Mouse (Mus musculus) brain, adult 2 months (tissue): Measurements from ENCODE around the gene Dimt1.
"Not testable (repeated sequence)": the region's sequence is repeated elsewhere in the genome, so short reads cannot be mapped to it uniquely, and the experiment has no call there.

ENCODE experiments used
- DNase-seq: peaks from one replicate; pipeline ENCODE4 v3.0.0; 2011; ENCODE audit warnings: low read depth, low spot score

Gene Dimt1

DNA sequence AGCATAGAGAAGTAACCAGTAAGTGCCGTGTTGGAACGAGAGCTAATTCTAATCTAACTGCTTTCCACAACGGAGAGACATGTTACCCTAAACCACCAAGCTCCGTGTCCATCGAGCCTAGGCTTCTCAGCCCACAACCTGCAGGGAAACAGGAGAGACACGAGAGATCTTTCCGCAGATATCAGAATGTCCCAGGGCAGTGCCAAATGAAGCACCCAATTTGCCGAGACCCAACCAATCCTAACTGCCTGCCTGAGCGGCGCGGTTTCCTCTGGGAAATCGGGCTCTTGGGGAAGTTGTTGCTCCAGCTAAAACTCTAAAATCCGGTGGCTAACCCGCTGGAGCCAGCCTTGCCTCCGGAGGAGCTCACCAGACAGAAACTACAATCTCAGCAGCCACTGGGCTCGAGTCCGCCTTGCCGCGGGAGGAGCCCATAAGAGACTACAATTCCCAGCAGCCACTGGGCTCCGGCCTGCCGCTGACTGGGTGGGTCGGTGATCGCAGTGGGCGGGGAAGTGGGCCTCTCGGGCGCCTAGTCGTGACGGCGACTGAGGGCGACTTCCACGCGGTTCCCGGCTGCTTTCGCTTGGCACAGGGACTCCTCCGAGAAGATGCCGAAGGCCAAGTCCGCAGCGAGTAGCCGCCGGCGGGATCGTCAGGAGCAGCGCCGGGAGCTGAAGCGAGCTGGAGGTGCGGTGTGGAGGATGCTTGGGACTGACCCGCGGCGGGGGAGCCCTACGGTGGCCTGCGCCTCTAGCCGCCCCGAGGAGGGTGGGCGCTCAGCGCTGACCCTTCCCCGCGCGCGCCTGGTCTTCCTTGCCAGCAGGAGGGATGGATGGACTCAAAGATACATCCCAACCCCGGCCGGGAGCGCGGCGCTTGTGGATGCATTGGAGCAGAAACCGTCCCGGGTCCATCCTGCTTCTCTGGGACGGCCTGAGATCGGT lies at the start of gene Dimt1:
Dimt1 (plus strand) TSS at position 534 of the 947 bp plus-strand sequence.
- peak; percentile 98 for DNase-seq

GRCm38 (mm10) chr13:106904637-106905036 lies 42.3 kb upstream of the Dimt1 start:
- no peak for DNase-seq

- DNase-seq, result not testable (repeated sequence)
Observed at GRCm38 (mm10) chr13:106905154-106905553, 41.8 kb upstream of the Dimt1 start.

DNA sequence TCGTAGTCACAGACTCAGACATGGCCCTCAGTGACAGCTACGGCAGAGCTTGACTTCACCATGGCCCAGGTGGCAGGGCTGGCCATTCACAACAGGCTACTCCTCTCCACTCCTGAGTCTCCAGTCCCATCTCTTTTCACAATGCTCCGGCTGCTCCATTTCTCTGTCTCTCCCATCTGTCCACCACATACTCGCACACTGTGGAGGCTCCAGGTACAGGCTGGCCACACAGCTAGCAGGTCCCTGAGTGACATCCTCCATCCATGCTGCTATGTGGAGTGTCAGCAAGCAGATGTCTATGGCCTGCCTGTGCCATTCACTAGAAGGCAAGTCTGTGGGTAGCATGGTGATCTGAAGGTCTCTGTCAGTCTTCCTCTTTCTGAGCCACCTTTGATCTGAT lies 39.7 kb upstream of the Dimt1 start:
- peak; percentile 43 for DNase-seq

GRCm38 (mm10) chr13:106910096-106910495 lies 36.8 kb upstream of the Dimt1 start:
- DNase-seq, result no peak

GRCm38 (mm10) chr13:106913125-106913736 lies 33.7 kb upstream of the Dimt1 start:
- DNase-seq, result no peak

DNA sequence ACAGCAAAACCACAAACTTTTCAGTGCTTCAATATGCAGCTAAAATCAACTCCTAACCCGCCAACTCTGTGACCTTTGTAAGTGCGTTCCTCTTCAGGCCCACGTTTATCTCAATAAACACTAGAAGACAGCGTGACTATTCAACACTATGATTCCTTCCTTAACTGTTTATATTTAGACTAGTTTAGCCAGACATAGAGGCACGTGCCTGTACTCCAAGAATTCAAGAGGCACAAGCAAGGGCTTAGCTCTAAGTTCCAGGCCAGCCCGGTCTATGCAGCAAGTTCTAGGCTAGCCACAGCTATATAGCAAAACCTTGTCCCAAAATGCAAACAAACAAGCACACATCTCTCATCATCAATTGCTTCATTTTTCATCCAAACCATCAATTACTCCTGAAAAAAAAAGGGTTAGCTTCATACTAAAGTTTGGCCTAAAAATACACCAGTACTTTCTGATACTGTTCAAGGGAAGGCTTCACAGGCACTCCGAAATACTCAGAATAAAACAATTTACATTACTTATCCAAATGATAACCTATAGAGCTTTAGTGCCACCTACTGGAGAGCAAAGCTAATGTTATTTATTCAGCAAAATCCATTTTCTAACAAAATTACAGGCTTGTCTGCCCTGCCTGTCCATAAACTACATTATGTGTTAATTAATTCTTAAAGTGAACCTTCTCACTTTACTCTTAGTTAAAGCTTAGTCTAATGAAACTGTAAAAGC lies 28.4 kb upstream of the Dimt1 start:
- DNase-seq, result peak; percentile 68

- DNase-seq, result not testable (repeated sequence)
Observed at GRCm38 (mm10) chr13:106925921-106926320, 21.0 kb upstream of the Dimt1 start.

DNA sequence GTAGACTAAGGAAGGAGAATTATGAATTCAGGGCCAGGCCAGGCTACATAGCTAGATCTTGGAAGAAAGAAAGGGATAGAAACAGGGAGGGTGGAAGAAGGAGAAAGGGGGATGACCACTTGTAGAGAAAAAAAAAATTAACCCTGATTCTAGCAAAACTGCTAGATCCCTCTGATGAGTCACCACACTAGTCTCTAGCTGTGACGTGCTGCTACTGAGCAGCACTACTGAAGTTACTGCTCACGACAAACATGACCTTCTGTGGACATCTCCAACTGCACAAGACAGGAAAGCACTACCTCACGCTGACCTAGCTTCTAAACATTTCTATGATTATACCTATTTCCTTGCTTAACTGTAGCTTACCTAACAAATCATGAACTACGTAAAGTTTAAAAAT lies 18.6 kb upstream of the Dimt1 start:
- DNase-seq, result no peak

DNA sequence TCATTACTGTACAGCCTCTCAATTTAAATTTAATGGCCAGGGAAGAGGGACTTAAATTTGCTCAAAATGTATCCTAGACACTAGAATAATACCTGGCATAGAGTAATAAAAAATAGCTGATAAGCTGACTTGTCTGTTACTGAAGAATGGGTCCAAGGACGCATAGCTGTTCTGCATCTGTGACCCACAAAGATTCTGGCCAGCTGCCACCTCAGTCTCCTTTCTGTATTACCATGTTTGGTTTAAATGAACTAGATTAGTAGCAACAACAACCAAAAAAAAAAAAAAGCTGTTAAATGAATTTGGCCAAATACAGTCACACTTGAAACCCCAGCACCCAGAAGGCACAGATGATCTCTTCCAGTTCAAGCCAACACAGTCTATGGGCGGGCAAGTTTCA lies 17.7 kb upstream of the Dimt1 start:
- no peak for DNase-seq

DNA sequence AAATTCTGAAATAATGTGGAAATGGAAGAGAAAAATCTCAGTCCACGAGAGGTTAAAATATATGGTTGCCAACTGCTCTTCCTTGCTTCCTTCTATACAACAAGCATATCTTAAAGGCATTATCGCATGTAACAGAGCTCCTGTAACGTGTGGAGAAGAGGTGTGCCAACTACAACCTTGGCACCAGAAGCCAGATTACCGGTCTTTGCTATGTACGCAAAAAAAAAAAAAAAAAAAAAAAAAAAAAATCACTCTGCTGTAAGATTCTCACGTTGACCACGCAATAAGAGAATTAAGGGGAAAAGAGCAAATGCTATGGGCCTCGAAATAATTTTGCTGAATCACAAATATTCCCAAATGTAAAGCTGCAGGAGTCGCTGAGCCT lies 11.1 kb upstream of the Dimt1 start:
- DNase-seq, result peak; percentile 24

GRCm38 (mm10) chr13:106936256-106937137 lies 10.4 kb upstream of the Dimt1 start, which contains the start of gene Ipo11:
TSS of gene Ipo11 (minus strand) at chr13:106936958.
- DNase-seq, result peak; percentile 99

- no peak for DNase-seq
Observed at GRCm38 (mm10) chr13:106937138-106937472, 9.8 kb upstream of the Dimt1 start.

GRCm38 (mm10) chr13:106941211-106941976 lies 5.5 kb upstream of the Dimt1 start:
- no peak for DNase-seq

- DNase-seq, result no peak
Observed at GRCm38 (mm10) chr13:106942721-106943120, 4.2 kb upstream of the Dimt1 start.

DNA sequence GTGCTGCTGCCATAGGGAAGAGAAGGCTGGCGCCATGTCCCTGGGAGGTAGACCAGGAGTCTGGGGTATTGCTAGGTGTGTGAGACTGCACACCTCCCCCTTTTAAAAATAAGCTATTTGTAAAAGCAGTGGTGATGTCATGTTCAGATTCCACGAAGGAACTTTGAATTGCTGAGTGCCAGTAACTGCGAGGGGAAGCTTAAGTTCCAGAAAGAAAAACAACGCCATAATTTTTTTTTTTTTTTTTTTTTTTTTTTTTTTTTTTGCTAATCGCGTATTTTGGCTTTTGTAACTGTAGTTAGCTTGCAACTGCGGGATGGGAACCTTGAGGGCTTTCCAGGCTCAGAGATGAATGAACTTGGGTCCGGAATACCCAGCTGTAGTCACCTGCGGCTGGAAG lies 1.4 kb upstream of the Dimt1 start:
- no peak for DNase-seq

- no peak for DNase-seq
Observed at GRCm38 (mm10) chr13:106947583-106947982, 656 bp downstream of the Dimt1 start.

DNA sequence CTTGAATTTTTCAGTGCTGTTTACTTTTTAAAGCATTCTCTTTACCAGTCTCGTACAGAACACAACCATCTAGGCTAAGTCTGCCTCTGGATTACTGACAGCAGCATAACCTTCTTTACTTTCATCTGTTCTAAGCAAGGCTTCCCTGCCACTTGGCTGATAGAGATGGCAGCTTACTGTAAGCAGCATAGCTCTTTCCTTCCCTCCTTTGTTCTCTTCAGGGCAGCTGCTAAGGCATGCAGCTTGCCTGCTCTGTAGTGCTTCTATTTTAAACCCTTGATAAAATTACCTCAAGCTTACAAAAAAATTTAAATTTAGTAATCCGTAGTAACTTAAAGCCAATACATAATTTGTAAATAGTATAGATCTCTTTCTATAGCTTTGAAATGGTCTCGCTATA lies 8.0 kb downstream of the Dimt1 start:
- DNase-seq, result no peak

DNA sequence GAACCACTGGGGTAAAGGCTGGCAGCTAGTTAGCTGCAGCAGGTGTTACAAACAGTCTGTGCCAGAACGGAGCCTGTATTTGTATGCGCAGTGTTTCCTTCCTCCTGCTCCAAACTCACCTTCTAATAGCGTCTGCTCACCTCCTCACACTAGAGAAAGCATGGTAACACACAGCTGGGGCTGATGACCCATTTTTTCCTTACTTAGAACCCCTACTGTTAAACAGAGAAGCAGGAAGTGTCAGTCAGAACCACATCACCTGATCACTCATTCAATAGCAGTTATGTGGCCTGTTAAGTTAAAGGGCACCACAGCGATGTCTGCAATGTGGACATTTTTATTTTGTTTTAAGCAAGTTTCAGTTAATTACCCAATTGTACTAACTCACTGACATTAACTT lies 10.6 kb downstream of the Dimt1 start:
- DNase-seq, result no peak

GRCm38 (mm10) chr13:106958286-106958685 lies 11.4 kb downstream of the Dimt1 start:
- DNase-seq, result no peak

GRCm38 (mm10) chr13:106960557-106960956 lies 13.6 kb downstream of the Dimt1 start:
- no peak for DNase-seq
